In genomic region chr16:91056043-91056821, GRCm38 (mm10) we compare ENCODE assay signal across 9 mouse cellular contexts. TPM values are rescaled to one million over a fixed set of nuclear protein-coding genes. Genes with fewer than 3 reads are reported as not detected.
A peak's percentile ranks its signal among the peaks of the same experiment; 100 is the strongest.
DNase-seq lines count a peak whose midpoint lies in the region; ATAC-seq and TF ChIP-seq lines count a peak whose summit lies in the region.
"Had no signal": no experiment of that assay in that cellular context is flagged by ENCODE, and none has a peak within 500 bp of the region (broad histone marks: within the 10 kb centered on the region; RNA-seq: fewer than 3 reads in every experiment).

No protein-coding gene starts in this region.

- H3K9ac ChIP-seq in lung, embryonic 14.5 days, result no peak overlapping the region
- H3K9ac ChIP-seq in hindbrain, embryonic 12.5 days, result no peak overlapping the region
- H3K9ac ChIP-seq in forebrain, embryonic 15.5 days (replicated peaks), result no peak overlapping the region
- H3K9ac ChIP-seq: midbrain, embryonic 12.5 days had no signal

- TF ChIP-seq CTCF in lung, embryonic 14.5 days (IDR thresholded peaks at IDR 0.05; ENCODE audit: low read depth), result no peak

- no peaks in the 10 kb centered on the region for H3K4me1 ChIP-seq in lung, embryonic 14.5 days (ENCODE audit: insufficient read depth)
- no peaks in the 10 kb centered on the region for H3K4me1 ChIP-seq in hindbrain, embryonic 12.5 days
- H3K4me1 ChIP-seq in forebrain, embryonic 15.5 days, result peaks cover 3% of the 10 kb centered on the region
- H3K4me1 ChIP-seq: midbrain, embryonic 12.5 days had no signal

- no peak overlapping the region for H3K4me2 ChIP-seq in lung, embryonic 14.5 days
- H3K4me2 ChIP-seq in hindbrain, embryonic 12.5 days (replicated peaks), result no peak overlapping the region
- no peak overlapping the region for H3K4me2 ChIP-seq in forebrain, embryonic 15.5 days (replicated peaks)
- H3K4me2 ChIP-seq: midbrain, embryonic 12.5 days had no signal

- H3K4me3 ChIP-seq in lung, embryonic 14.5 days (ENCODE audit: low read depth, low read length), result no peak overlapping the region
- no peak overlapping the region for H3K4me3 ChIP-seq in hindbrain, embryonic 12.5 days
- no peak overlapping the region for H3K4me3 ChIP-seq in forebrain, embryonic 15.5 days
- H3K4me3 ChIP-seq: midbrain, embryonic 12.5 days had no signal

- no peaks in the 10 kb centered on the region for H3K9me3 ChIP-seq in lung, embryonic 14.5 days (ENCODE audit: low read depth, low read length)
- no peaks in the 10 kb centered on the region for H3K9me3 ChIP-seq in hindbrain, embryonic 12.5 days (replicated peaks)
- no peaks in the 10 kb centered on the region for H3K9me3 ChIP-seq in forebrain, embryonic 15.5 days
- H3K9me3 ChIP-seq: midbrain, embryonic 12.5 days had no signal

- WGBS in lung, embryonic 14.5 days, result 40% methylated on average over 16 of the region's 16 CpGs
- WGBS in hindbrain, embryonic 12.5 days, result 64% methylated on average over 16 of the region's 16 CpGs
- 50% methylated on average over 16 of the region's 16 CpGs for WGBS in forebrain, embryonic 15.5 days

- DNase-seq in lung, embryonic 14.5 days, result peak; percentile 38
- DNase-seq in lung, postnatal 14 days, result no peak
- peak; percentile 44 for DNase-seq in c-Kit-positive CD71-negative TER-119-negative erythroid progenitor cells, embryonic 14.5 days (ENCODE audit: low read depth)
- peak; percentile 61 for DNase-seq in kidney, adult 11 months
- DNase-seq in adrenal gland, postnatal 25 days, result no peak

- no peaks in the 10 kb centered on the region for H3K36me3 ChIP-seq in lung, embryonic 14.5 days (ENCODE audit: insufficient read depth)
- H3K36me3 ChIP-seq in hindbrain, embryonic 12.5 days, result no peaks in the 10 kb centered on the region
- no peaks in the 10 kb centered on the region for H3K36me3 ChIP-seq in forebrain, embryonic 15.5 days
- H3K36me3 ChIP-seq: midbrain, embryonic 12.5 days had no signal

- no peak overlapping the region for H3K27ac ChIP-seq in lung, embryonic 14.5 days (ENCODE audit: low read depth)
- H3K27ac ChIP-seq in hindbrain, embryonic 12.5 days, result no peak overlapping the region
- no peak overlapping the region for H3K27ac ChIP-seq in forebrain, embryonic 15.5 days (replicated peaks)
- H3K27ac ChIP-seq: midbrain, embryonic 12.5 days had no signal

- H3K27me3 ChIP-seq in lung, embryonic 14.5 days (ENCODE audit: insufficient read depth, low read length), result 0 out of 2 replicates have a peak, but pooled peaks cover 3% of the 10 kb centered on the region
- peaks cover 11% of the 10 kb centered on the region; the same call in 1 of the 2 replicates for H3K27me3 ChIP-seq in hindbrain, embryonic 12.5 days
- H3K27me3 ChIP-seq in forebrain, embryonic 15.5 days, result no peaks in the 10 kb centered on the region

- no peak for ATAC-seq in lung, embryonic 14.5 days (ENCODE audit: insufficient read depth)
- ATAC-seq in megakaryocyte progenitor cell, adult 5-6 weeks (replicated peaks; ENCODE audit: poor library complexity), result peak; percentile 74
- ATAC-seq in hindbrain, embryonic 12.5 days (ENCODE audit: low FRiP score), result no peak
- ATAC-seq in forebrain, embryonic 15.5 days (replicated peaks), result no peak

RNA-seq across cellular contexts. Expression of gene Paxbp1, which starts 11.9 kb away (rescaled TPM):
- 62.4 and 66.4 TPM in 2 replicates for polyA plus RNA-seq in lung, embryonic 14.5 days (2014; fragmentation: Nextera tagmentation; extraction: Ambion mirVana)
- total RNA-seq in megakaryocyte progenitor cell, adult 5-6 weeks (2015), result 69.4 and 95.7 TPM in 2 replicates
- 77.0 and 96.2 TPM in 2 replicates for total RNA-seq in megakaryocyte progenitor cell, adult 5-6 weeks (2017)
- total RNA-seq in adrenal gland, postnatal 25 days (2021), result 71.2 and 74.6 TPM in 2 replicates
- polyA plus RNA-seq in hindbrain, embryonic 12.5 days (2016; fragmentation: Nextera tagmentation; extraction: Ambion mirVana), result 104 and 113 TPM in 2 replicates
- 79.5 and 86.3 TPM in 2 replicates for polyA plus RNA-seq in forebrain, embryonic 15.5 days (2015; fragmentation: Nextera tagmentation; extraction: Ambion mirVana)

RNA-seq across cellular contexts. Expression of gene 4932438H23Rik, which starts 38.7 kb away (rescaled TPM):
- polyA plus RNA-seq in lung, embryonic 14.5 days (2014; fragmentation: Nextera tagmentation; extraction: Ambion mirVana), result 0.11 TPM in 1 of 2 replicates, not detected in the other
- not detected in 2 replicates for total RNA-seq in megakaryocyte progenitor cell, adult 5-6 weeks (2015)
- total RNA-seq in megakaryocyte progenitor cell, adult 5-6 weeks (2017), result not detected in 2 replicates
- total RNA-seq in adrenal gland, postnatal 25 days (2021), result not detected in 2 replicates
- polyA plus RNA-seq in hindbrain, embryonic 12.5 days (2016; fragmentation: Nextera tagmentation; extraction: Ambion mirVana), result 0.16 and 1.1 TPM in 2 replicates
- polyA plus RNA-seq in forebrain, embryonic 15.5 days (2015; fragmentation: Nextera tagmentation; extraction: Ambion mirVana), result 0.60 and 0.89 TPM in 2 replicates

RNA-seq across cellular contexts. Expression of gene Synj1, which starts 45.1 kb away (rescaled TPM):
- 15.2 and 17.6 TPM in 2 replicates for polyA plus RNA-seq in lung, embryonic 14.5 days (2014; fragmentation: Nextera tagmentation; extraction: Ambion mirVana)
- total RNA-seq in megakaryocyte progenitor cell, adult 5-6 weeks (2015), result 38.8 and 46.3 TPM in 2 replicates
- 16.2 and 19.1 TPM in 2 replicates for total RNA-seq in megakaryocyte progenitor cell, adult 5-6 weeks (2017)
- 45.3 and 49.3 TPM in 2 replicates for total RNA-seq in adrenal gland, postnatal 25 days (2021)
- 33.9 and 35.7 TPM in 2 replicates for polyA plus RNA-seq in hindbrain, embryonic 12.5 days (2016; fragmentation: Nextera tagmentation; extraction: Ambion mirVana)
- 33.7 and 36.0 TPM in 2 replicates for polyA plus RNA-seq in forebrain, embryonic 15.5 days (2015; fragmentation: Nextera tagmentation; extraction: Ambion mirVana)

Comparison
In these comparisons a context has a peak if more than half of its experiments do, and no peak if none do; other contexts are left out.
1. DNase-seq: peak in lung, embryonic 14.5 days (single experiment), c-Kit-positive CD71-negative TER-119-negative erythroid progenitor cells, embryonic 14.5 days (single experiment) and kidney, adult 11 months (single experiment); none in lung, postnatal 14 days (single experiment) and adrenal gland, postnatal 25 days (single experiment).